Mouse (Mus musculus): Measurements from ENCODE around the gene Musk.

Musk gene

GRCm38 (mm10) chr4:58413188-58414185 lies 127.7 kb downstream of the Musk start:
- DNase-seq (ENCODE audit: low spot score in 2 of 2): no peak

- DNase-seq (ENCODE audit: low spot score in 2 of 2): no peak
Observed at GRCm38 (mm10) chr4:58415537-58415936, 129.8 kb downstream of the Musk start.

GRCm38 (mm10) chr4:58417319-58417718 lies 131.6 kb downstream of the Musk start:
- DNase-seq (ENCODE audit: low spot score in 2 of 2): no peak

- DNase-seq (ENCODE audit: low spot score in 2 of 2): no peak
Observed at GRCm38 (mm10) chr4:58419225-58419624, 133.5 kb downstream of the Musk start.

- DNase-seq (ENCODE audit: low spot score in 2 of 2): no peak
Observed at GRCm38 (mm10) chr4:58423276-58423930, 137.6 kb downstream of the Musk start.
